Mouse (Mus musculus) midbrain, embryonic 12.5 days (tissue): ENCODE data around the gene Gm6904. TPM values are rescaled to one million over a fixed set of nuclear protein-coding genes. Genes with fewer than 3 reads are reported as not detected.
"Not testable (repeated sequence)": the region's sequence is repeated elsewhere in the genome, so short reads cannot be mapped to it uniquely, and the experiment has no call there.

ENCODE experiments used
- ATAC-seq: fragments of 200-750 bp; cut with Nextera tagmentation; 2 replicates; pipeline ENCODE4 v1.8.0; 2017; ENCODE audit warnings: low read depth, moderate TSS enrichment, moderate library complexity; ENCODE audit not compliant: low FRiP score
- H3K27ac ChIP-seq: fragments of 300-500 bp; sonication (generic); replicated peaks from 2 replicates; pipeline ENCODE4 v1.5.1; 2016; ENCODE audit warnings: mild to moderate bottlenecking
- H3K27me3 ChIP-seq: fragments of 300-500 bp; sonication (generic); 2 replicates; pipeline ENCODE4 v1.6.1; 2016; ENCODE audit warnings: mild to moderate bottlenecking
- H3K36me3 ChIP-seq: fragments of 300-500 bp; sonication (generic); 2 replicates; pipeline ENCODE4 v1.6.1; 2016
- H3K4me1 ChIP-seq: fragments of 300-500 bp; sonication (generic); 2 replicates; pipeline ENCODE4 v1.6.1; 2016
- H3K4me2 ChIP-seq: fragments of 300-500 bp; sonication (generic); replicated peaks from 2 replicates; pipeline ENCODE4 v1.6.1; 2016; ENCODE audit warnings: mild to moderate bottlenecking, moderate library complexity
- H3K4me3 ChIP-seq: fragments of 300-500 bp; sonication (generic); 2 replicates; pipeline ENCODE4 v1.5.1; 2016; ENCODE audit warnings: mild to moderate bottlenecking
- H3K9ac ChIP-seq: fragments of 300-500 bp; sonication (generic); replicated peaks from 2 replicates; pipeline ENCODE4 v1.6.1; 2016; ENCODE audit warnings: mild to moderate bottlenecking, moderate library complexity
- H3K9me3 ChIP-seq: fragments of 300-500 bp; sonication (generic); 2 replicates; pipeline ENCODE4 v1.6.1; 2016; ENCODE audit warnings: mild to moderate bottlenecking
- WGBS: fragments of 180-500 bp; shearing (Covaris S2); methylation state at CpG from one replicate; pipeline ENCODE4 v1.1.7; 2016; 5-methylcytosine and 5-hydroxymethylcytosine counted together
- polyA plus RNA-seq: library from polyadenylated mRNA; unstranded; fragments of >200 nt; fragmentation: Nextera tagmentation; extraction: Ambion mirVana; gene quantifications from 2 replicates; pipeline ENCODE4 v1.2.1, GENCODE M21; 2016

Gene Gm6904
- polyA plus RNA-seq: not detected in 2 replicates

GRCm38 (mm10) chr14:59260056-59260455, at the start of gene Gm6904:
Gm6904 (minus strand) TSS chr14:59260216.
- Histone ChIP-seq H3K36me3 (no peaks in the 10 kb centered on the region), H3K27me3 (no peaks in the 10 kb centered on the region), H3K9me3 (no peaks in the 10 kb centered on the region), H3K4me1 (no peaks in the 10 kb centered on the region), H3K4me2 (no peak within 1 kb of the TSS), H3K9ac (no peak within 1 kb of the TSS), H3K27ac (no peak within 1 kb of the TSS), H3K4me3 (no peak within 1 kb of the TSS)
- ATAC-seq: no peak
- 80% methylated on average over 3 of the region's 3 CpGs for WGBS

GRCm38 (mm10) chr14:59297391-59297790, 37.4 kb upstream of the Gm6904 start, which contains the start of gene Phf11a:
Phf11a (minus strand) TSS chr14:59297522.
- not testable (repeated sequence) for H3K4me1 ChIP-seq, H3K9me3 ChIP-seq, H3K36me3 ChIP-seq, H3K27ac ChIP-seq, H3K9ac ChIP-seq, H3K4me3 ChIP-seq, ATAC-seq, H3K27me3 ChIP-seq, H3K4me2 ChIP-seq
- WGBS: 64% methylated on average over 1 of the region's 1 CpGs

GRCm38 (mm10) chr14:59291769-59292168, 31.8 kb upstream of the Gm6904 start:
- not testable (repeated sequence) for H3K4me2 ChIP-seq, ATAC-seq, H3K36me3 ChIP-seq, H3K27me3 ChIP-seq, H3K27ac ChIP-seq, H3K9ac ChIP-seq, H3K4me3 ChIP-seq, H3K4me1 ChIP-seq, H3K9me3 ChIP-seq

GRCm38 (mm10) chr14:59274961-59275360, 14.9 kb upstream of the Gm6904 start:
- not testable (repeated sequence) for H3K27me3 ChIP-seq, H3K4me3 ChIP-seq, H3K9ac ChIP-seq, H3K4me1 ChIP-seq, H3K4me2 ChIP-seq, H3K27ac ChIP-seq, ATAC-seq, H3K9me3 ChIP-seq, H3K36me3 ChIP-seq
- WGBS: 92% methylated on average over 4 of the region's 4 CpGs

DNA sequence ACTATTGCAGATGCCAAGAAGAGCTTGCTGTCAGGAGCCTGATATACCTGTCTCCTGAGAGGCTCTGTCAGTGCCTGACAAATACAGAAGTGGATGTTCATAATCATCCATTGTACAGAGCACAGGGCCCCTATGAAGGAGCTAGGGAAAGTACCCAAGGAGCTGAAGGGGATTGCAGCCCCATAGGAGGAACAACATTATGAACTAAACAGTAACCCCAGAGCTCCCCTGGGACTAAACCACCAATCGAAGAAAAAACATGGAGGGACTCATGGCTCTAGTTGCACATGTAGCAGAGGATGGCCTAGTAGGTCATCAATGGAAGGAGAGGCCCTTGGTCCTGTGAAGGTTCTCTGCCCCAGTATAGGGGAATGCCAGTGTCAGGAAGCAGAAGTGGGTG, 4.2 kb downstream of the Gm6904 start:
- 100% methylated on average over 1 of the region's 1 CpGs for WGBS
- H3K4me2 ChIP-seq: not testable (repeated sequence)

DNA sequence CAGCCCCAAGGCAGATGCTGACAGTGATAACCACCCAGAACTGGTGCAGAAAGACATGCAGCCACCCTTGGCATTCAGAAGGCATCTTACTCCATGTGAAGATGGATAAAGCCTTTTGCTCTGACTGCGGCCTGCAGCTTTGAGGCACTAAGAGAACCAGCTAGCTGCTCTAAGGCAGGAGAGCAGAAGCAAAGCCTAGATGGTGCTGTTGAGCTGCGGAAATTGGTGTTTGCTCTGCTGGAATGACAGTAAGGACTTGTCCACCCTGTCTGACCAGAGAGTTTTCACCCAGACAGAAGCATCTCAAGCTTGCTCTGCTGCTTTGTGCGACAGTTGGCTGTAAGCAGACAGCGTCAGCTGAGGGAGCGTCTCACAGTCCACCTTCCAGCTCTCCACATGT, 9.7 kb downstream of the Gm6904 start:
- not testable (repeated sequence) for H3K4me3 ChIP-seq, ATAC-seq, H3K4me1 ChIP-seq, H3K9me3 ChIP-seq, H3K9ac ChIP-seq, H3K36me3 ChIP-seq, H3K4me2 ChIP-seq, H3K27ac ChIP-seq, H3K27me3 ChIP-seq
- WGBS: 68% methylated on average over 5 of the region's 5 CpGs

More for the DNA sequence above, 4.2 kb downstream of the Gm6904 start:
- H3K4me1 ChIP-seq, H3K9ac ChIP-seq, H3K9me3 ChIP-seq, ATAC-seq, H3K36me3 ChIP-seq, H3K27ac ChIP-seq, H3K4me3 ChIP-seq, H3K27me3 ChIP-seq: not testable (repeated sequence)

- H3K36me3 ChIP-seq: peaks cover 96% of the 10 kb centered on the region
- H3K4me3 ChIP-seq: no peak overlapping the region
- H3K27ac ChIP-seq: no peak overlapping the region
- H3K4me1 ChIP-seq: no peaks in the 10 kb centered on the region
- H3K9me3 ChIP-seq: 0 out of 2 replicates have a peak, but pooled peaks cover 2% of the 10 kb centered on the region
- no peak overlapping the region for H3K9ac ChIP-seq
- no peak overlapping the region for H3K4me2 ChIP-seq
- WGBS: 94% methylated on average over 9 of the region's 9 CpGs
- H3K27me3 ChIP-seq: no peaks in the 10 kb centered on the region
- ATAC-seq: no peak
These were observed 26.4 kb downstream of the Gm6904 start for GRCm38 (mm10) chr14:59233635-59234034.

- no peak overlapping the region for H3K27ac ChIP-seq
- H3K36me3 ChIP-seq: peaks cover 96% of the 10 kb centered on the region
- no peaks in the 10 kb centered on the region for H3K27me3 ChIP-seq
- 75% methylated on average over 5 of the region's 5 CpGs for WGBS
- no peak for ATAC-seq
- H3K4me1 ChIP-seq: no peaks in the 10 kb centered on the region
- H3K4me3 ChIP-seq: no peak overlapping the region
- no peak overlapping the region for H3K4me2 ChIP-seq
- no peaks in the 10 kb centered on the region for H3K9me3 ChIP-seq
- no peak overlapping the region for H3K9ac ChIP-seq
These were observed 28.0 kb downstream of the Gm6904 start for GRCm38 (mm10) chr14:59232003-59232402.

DNA sequence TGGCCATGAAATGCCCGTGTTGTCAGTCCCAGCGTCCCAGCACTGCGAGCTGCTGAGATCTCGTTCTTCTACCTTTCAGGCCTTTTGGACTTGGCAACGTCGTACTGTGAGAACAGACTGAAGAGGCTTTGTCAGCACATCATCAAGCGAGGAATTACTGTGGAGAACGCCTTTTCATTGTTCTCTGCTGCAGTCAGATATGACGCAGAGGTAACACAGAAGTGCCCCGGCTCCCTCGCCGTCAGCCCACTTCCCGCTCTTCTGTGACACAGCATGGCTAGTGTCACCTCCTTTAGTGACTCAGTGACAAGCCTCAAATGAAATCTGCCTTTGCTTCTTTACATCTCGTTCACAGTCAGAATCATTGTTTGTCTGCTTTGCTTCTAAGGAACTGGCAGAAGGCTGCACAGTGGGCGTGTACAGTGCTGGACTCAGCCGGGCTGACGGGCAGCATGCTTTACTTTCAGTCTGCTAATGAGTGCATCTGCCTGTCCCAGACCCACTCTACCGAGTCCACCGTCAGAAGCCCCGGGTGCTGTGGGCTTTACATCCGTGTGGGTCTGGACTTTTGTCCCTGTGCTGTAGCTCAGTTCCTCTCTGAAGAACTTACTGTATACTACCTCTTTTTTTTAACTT, 29.6 kb downstream of the Gm6904 start:
- Histone ChIP-seq H3K9ac (no peak overlapping the region), H3K27ac (no peak overlapping the region), H3K36me3 (peaks cover 97% of the 10 kb centered on the region), H3K9me3 (no peaks in the 10 kb centered on the region), H3K27me3 (no peaks in the 10 kb centered on the region), H3K4me3 (no peak overlapping the region), H3K4me1 (no peaks in the 10 kb centered on the region), H3K4me2 (no peak overlapping the region)
- WGBS: 94% methylated on average over 21 of the region's 21 CpGs
- ATAC-seq: no peak

DNA sequence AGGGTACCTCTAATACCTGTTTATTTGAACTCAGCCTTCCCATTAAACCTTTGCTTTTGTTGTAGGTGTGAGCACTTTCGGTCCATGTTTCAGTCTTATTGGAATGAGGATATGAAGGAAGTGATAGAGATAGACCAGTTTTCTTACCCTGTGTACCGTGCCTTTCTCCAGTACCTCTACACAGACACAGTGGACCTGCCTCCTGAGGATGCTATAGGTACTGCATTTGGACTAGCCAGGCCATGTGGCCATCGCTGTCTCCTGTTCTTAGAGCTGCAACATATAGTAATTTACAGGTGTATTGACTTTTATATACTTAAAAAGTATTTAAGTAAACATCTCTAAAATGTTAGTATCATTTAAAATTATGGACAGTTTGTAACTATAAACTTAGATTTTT, 30.2 kb downstream of the Gm6904 start:
- WGBS: 97% methylated on average over 3 of the region's 3 CpGs
- no peak for ATAC-seq

GRCm38 (mm10) chr14:59226240-59226639, 33.8 kb downstream of the Gm6904 start:
- ATAC-seq: no peak
- H3K9me3 ChIP-seq: no peaks in the 10 kb centered on the region
- H3K4me3 ChIP-seq: no peak overlapping the region
- H3K4me1 ChIP-seq: no peaks in the 10 kb centered on the region
- H3K36me3 ChIP-seq: peaks cover 96% of the 10 kb centered on the region
- 95% methylated on average over 11 of the region's 11 CpGs for WGBS
- H3K27ac ChIP-seq: no peak overlapping the region
- H3K4me2 ChIP-seq: no peak overlapping the region
- no peak overlapping the region for H3K9ac ChIP-seq
- H3K27me3 ChIP-seq: no peaks in the 10 kb centered on the region

More for the DNA sequence above, 30.2 kb downstream of the Gm6904 start:
- no peaks in the 10 kb centered on the region for H3K27me3 ChIP-seq
- no peak overlapping the region for H3K4me3 ChIP-seq
- no peaks in the 10 kb centered on the region for H3K4me1 ChIP-seq
- no peak overlapping the region for H3K9ac ChIP-seq
- no peak overlapping the region for H3K27ac ChIP-seq
- H3K4me2 ChIP-seq: no peak overlapping the region
- peaks cover 96% of the 10 kb centered on the region for H3K36me3 ChIP-seq
- no peaks in the 10 kb centered on the region for H3K9me3 ChIP-seq

DNA sequence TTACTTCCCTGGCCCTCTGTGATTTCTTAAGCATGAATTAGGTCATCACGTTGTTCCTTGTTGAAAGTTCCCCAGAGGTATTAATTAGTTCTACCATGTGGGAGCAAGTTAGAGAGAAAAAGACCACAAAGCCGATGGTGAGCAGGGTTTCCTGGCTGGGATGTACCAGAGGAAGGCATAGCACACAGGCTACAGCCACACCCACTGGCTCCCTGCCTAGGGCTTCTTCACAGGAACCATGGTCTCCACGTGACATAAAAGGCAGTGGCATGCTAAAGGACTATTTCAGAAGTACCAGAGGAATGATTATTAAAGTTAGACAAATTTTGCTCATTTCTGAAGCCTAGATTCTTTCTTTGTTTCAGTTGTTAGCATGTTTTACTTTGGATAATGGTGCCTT, 40.8 kb downstream of the Gm6904 start:
- no peak overlapping the region for H3K4me3 ChIP-seq
- 86% methylated on average over 3 of the region's 3 CpGs for WGBS

GRCm38 (mm10) chr14:59209816-59210215, 50.2 kb downstream of the Gm6904 start:
- Histone ChIP-seq H3K36me3 (peaks cover 38% of the 10 kb centered on the region), H3K27me3 (no peaks in the 10 kb centered on the region), H3K27ac (no peak overlapping the region), H3K9ac (no peak overlapping the region), H3K4me2 (no peak overlapping the region), H3K4me1 (peaks cover 25% of the 10 kb centered on the region), H3K9me3 (no peaks in the 10 kb centered on the region), H3K4me3 (no peak overlapping the region)
- 96% methylated on average over 2 of the region's 2 CpGs for WGBS
- ATAC-seq: no peak

More for the DNA sequence above, 40.8 kb downstream of the Gm6904 start:
- ATAC-seq: no peak
- Histone ChIP-seq H3K36me3 (peaks cover 86% of the 10 kb centered on the region), H3K27ac (no peak overlapping the region), H3K4me2 (no peak overlapping the region), H3K27me3 (no peaks in the 10 kb centered on the region), H3K4me1 (no peaks in the 10 kb centered on the region), H3K9me3 (no peaks in the 10 kb centered on the region), H3K9ac (no peak overlapping the region)
